Mouse (Mus musculus) cerebellum, adult 2 months (tissue): ENCODE results near the gene Arhgef2.

Experiments used
- CTCF ChIP-seq: fragments of 200-500 bp; IDR thresholded peaks from 2 replicates; pipeline ENCODE4 v1.5.1; 2011; ENCODE audit warnings: low read depth, mild to moderate bottlenecking, control low read depth, low read length, moderate library complexity, borderline replicate concordance; ENCODE audit not compliant: insufficient read depth
- POLR2A ChIP-seq: fragments of 200-500 bp; IDR thresholded peaks from 2 replicates; pipeline ENCODE4 v1.6.1; 2011; ENCODE audit warnings: low read length, control low read depth, borderline replicate concordance; ENCODE audit not compliant: insufficient read depth

GRCm38 (mm10) chr3:88592942-88593576, 12.7 kb upstream of the Arhgef2 start:
- TF ChIP-seq POLR2A = no peak
- no peak for TF ChIP-seq CTCF
